Mouse (Mus musculus) liver, embryonic 14.5 days (tissue): Measurements from ENCODE around the gene Riok2.

Source experiments
- CTCF ChIP-seq: IDR thresholded peaks from 2 replicates; pipeline ENCODE4 v1.5.1; 2016; ENCODE audit warnings: antibody characterized with exemption, low read depth, control low read depth
- EP300 ChIP-seq: IDR thresholded peaks from 2 replicates; pipeline ENCODE4 v1.6.1; 2016; ENCODE audit warnings: antibody characterized with exemption, low read depth

GRCm38 (mm10) chr17:17375581-17375980 lies 1.5 kb downstream of the Riok2 start:
- TF ChIP-seq CTCF (no peak), EP300 (no peak)
